Mouse (Mus musculus) bone marrow macrophage, adult 2 months (primary cell): Measurements from ENCODE around the gene Dnajc3.

ENCODE experiments used
- CTCF ChIP-seq: IDR thresholded peaks from 2 replicates; pipeline ENCODE4 v1.5.1; 2012; ENCODE audit warnings: low read depth, mild to moderate bottlenecking, low read length, moderate library complexity
- POLR2A ChIP-seq: IDR thresholded peaks from 2 replicates; pipeline ENCODE4 v1.6.1; 2012; ENCODE audit warnings: mild to moderate bottlenecking, low read depth, low read length, borderline replicate concordance

DNA sequence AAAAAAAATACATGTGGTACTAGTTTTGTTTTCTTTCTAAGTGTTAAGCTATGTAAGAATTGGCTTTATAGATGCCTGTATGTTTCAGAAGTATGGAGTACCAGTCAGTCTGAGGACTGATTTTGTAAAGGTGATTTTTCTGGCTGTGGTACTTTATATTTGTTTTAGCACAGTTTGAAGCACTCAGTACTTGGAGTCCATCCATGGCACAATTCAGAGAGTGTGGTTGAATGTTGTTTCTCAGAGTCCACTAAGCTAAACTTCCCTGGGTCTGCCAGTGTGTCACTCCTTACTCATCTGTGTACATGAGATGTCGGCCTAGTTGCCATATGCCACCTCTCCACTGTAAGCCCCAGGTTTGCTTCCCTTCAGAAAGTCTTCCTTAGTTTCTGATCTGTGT lies 11.1 kb downstream of the Dnajc3 start:
- TF ChIP-seq CTCF (no peak), POLR2A (no peak)
